Mouse (Mus musculus) cortical plate, adult 2 months (tissue): ENCODE measurements around the gene Ift52.

Source experiments
- CTCF ChIP-seq: fragments of 200-500 bp; IDR thresholded peaks from 2 replicates; pipeline ENCODE4 v1.5.1; 2011; ENCODE audit warnings: mild to moderate bottlenecking, control low read depth, low read length; ENCODE audit not compliant: insufficient read depth; ENCODE audit errors: extremely low read depth
- POLR2A ChIP-seq: fragments of 200-500 bp; IDR thresholded peaks from 2 replicates; pipeline ENCODE4 v1.6.1; 2011; ENCODE audit warnings: mild to moderate bottlenecking, low read length, control low read depth; ENCODE audit not compliant: insufficient read depth; ENCODE audit errors: extremely low read depth

- no peak for TF ChIP-seq CTCF
- no peak for TF ChIP-seq POLR2A
Measured at GRCm38 (mm10) chr2:162991394-162992083, 25.6 kb upstream of the Ift52 start.
